Mouse (Mus musculus): ENCODE results near the gene Acrv1. TPM values are rescaled to one million over a fixed set of nuclear protein-coding genes. Genes with fewer than 3 reads are reported as not detected.
A peak's percentile ranks its signal among the peaks of the same experiment; 100 is the strongest.
"Not testable (repeated sequence)": the region's sequence is repeated elsewhere in the genome, so short reads cannot be mapped to it uniquely, and the experiment has no call there.

The Acrv1 gene
- not detected in 3 replicates for total RNA-seq (2017)

GRCm38 (mm10) chr9:36692920-36693319 is at the start of gene Acrv1:
Acrv1 (plus strand) TSS chr9:36693220.
- ATAC-seq (replicated peaks; ENCODE audit: insufficient number of reproducible peaks, low FRiP score, low TSS enrichment, poor library complexity, severe bottlenecking): no peak

- not testable (repeated sequence) for ATAC-seq (replicated peaks; ENCODE audit: insufficient number of reproducible peaks, low FRiP score, low TSS enrichment, poor library complexity, severe bottlenecking)
These were observed 49.7 kb upstream of the Acrv1 start, which contains the start of gene A630095E13Rik for GRCm38 (mm10) chr9:36643276-36643675. A630095E13Rik (minus strand) TSS chr9:36643376.

GRCm38 (mm10) chr9:36681424-36681823 is 11.6 kb upstream of the Acrv1 start:
- no peak for ATAC-seq (replicated peaks; ENCODE audit: insufficient number of reproducible peaks, low FRiP score, low TSS enrichment, poor library complexity, severe bottlenecking)

GRCm38 (mm10) chr9:36687329-36687728 is 5.7 kb upstream of the Acrv1 start:
- ATAC-seq (replicated peaks; ENCODE audit: insufficient number of reproducible peaks, low FRiP score, low TSS enrichment, poor library complexity, severe bottlenecking): no peak

- no peak for ATAC-seq (replicated peaks; ENCODE audit: insufficient number of reproducible peaks, low FRiP score, low TSS enrichment, poor library complexity, severe bottlenecking)
These were observed 1.3 kb downstream of the Acrv1 start for GRCm38 (mm10) chr9:36694276-36694675.

- ATAC-seq (replicated peaks; ENCODE audit: insufficient number of reproducible peaks, low FRiP score, low TSS enrichment, poor library complexity, severe bottlenecking): no peak
These were observed 12.9 kb downstream of the Acrv1 start for GRCm38 (mm10) chr9:36705923-36706322.

GRCm38 (mm10) chr9:36707304-36707703 is 14.3 kb downstream of the Acrv1 start:
- no peak for ATAC-seq (replicated peaks; ENCODE audit: insufficient number of reproducible peaks, low FRiP score, low TSS enrichment, poor library complexity, severe bottlenecking)

- ATAC-seq (replicated peaks; ENCODE audit: insufficient number of reproducible peaks, low FRiP score, low TSS enrichment, poor library complexity, severe bottlenecking): no peak
These were observed 23.6 kb downstream of the Acrv1 start for GRCm38 (mm10) chr9:36716624-36717023.

DNA sequence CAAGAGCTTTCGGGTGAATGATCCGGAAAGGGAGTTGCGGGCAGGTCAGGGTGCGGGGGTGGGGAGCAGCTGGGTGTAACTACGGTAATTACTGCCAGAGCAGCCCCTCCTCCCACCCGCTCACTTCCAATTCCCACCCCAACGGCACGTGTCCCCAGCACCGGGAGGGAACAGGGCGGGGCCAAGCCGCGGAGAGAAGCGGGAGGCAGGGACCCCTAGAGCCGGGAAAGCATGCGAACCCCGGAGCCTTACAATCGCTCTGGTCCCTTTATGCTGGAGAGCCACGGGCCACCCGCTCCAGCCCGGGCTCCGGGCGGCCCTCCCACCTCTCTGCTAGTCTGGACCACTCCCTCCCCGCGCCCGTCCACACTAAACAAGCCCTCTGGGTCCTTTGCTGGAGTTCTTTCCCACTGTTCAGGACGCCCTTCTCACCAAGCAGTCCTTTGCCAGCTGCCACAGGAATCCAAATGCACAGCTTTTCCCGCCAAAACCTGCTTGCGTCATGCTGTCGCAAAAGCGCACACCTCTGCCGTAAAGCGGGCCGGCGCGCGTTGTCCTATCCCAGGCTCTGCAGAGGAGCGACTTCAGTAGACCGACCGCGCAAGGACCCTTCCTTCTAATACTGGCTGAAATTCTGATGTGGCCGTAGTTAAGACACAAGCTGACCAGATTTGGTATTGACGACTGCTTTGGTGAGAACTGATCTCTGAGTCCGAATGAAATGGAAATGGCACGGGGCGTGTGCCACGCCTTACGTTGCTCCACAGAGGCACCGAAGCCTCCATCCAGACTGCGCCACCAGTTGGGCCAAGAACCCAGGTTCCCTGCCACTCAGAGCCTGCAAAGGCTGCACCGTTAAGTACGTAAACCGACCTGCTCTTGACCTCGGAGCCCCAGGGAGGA is 33.4 kb downstream of the Acrv1 start:
- ATAC-seq (replicated peaks; ENCODE audit: insufficient number of reproducible peaks, low FRiP score, low TSS enrichment, poor library complexity, severe bottlenecking): peak; percentile 92

- ATAC-seq (replicated peaks; ENCODE audit: insufficient number of reproducible peaks, low FRiP score, low TSS enrichment, poor library complexity, severe bottlenecking): no peak
These were observed 34.2 kb downstream of the Acrv1 start, which contains the start of gene Chek1 for GRCm38 (mm10) chr9:36727034-36727755. Chek1 (minus strand) TSS chr9:36727065.

Other genes with a start within 250 kb of the Acrv1 start
- not detected in 3 replicates for gene Gm9513, start 217.6 kb upstream of the Acrv1 start, total RNA-seq (2017)
- gene Gm5615, start 151.3 kb upstream of the Acrv1 start, total RNA-seq (2017): not detected in 3 replicates
- gene Gm17689, start 110.6 kb upstream of the Acrv1 start, total RNA-seq (2017): not detected in 3 replicates
- gene A630095E13Rik, start 49.8 kb upstream of the Acrv1 start, total RNA-seq (2017): not detected in 3 replicates
- 1.1 to 14.1 TPM (median 2.5 TPM) in 3 replicates for gene Chek1, start 33.8 kb downstream of the Acrv1 start, total RNA-seq (2017)
- 170 to 460 TPM (median 306 TPM) in 3 replicates for gene Stt3a, start 74.5 kb downstream of the Acrv1 start, total RNA-seq (2017)
- 47.7 to 50.6 TPM (median 48.2 TPM) in 3 replicates for gene Ei24, start 104.2 kb downstream of the Acrv1 start, total RNA-seq (2017)
- gene Fez1, start 128.6 kb downstream of the Acrv1 start, total RNA-seq (2017): 2.0 TPM in 1 of 3 replicates, not detected in the others

All from monocyte, adult 5-6 weeks (primary cell).